Mouse (Mus musculus) ovary, adult 18-20 months (tissue): ENCODE results near the gene Epb41.

Experiments
- DNase-seq: peaks from one replicate; pipeline ENCODE4 v3.0.0; 2022; ENCODE audit warnings: low spot score, mixed read lengths

The Epb41 gene

GRCm38 (mm10) chr4:131897109-131897508 lies 178.0 kb downstream of the Epb41 start:
- DNase-seq: no peak

- no peak for DNase-seq
Observed at GRCm38 (mm10) chr4:131890692-131891091, 184.4 kb downstream of the Epb41 start.

DNA sequence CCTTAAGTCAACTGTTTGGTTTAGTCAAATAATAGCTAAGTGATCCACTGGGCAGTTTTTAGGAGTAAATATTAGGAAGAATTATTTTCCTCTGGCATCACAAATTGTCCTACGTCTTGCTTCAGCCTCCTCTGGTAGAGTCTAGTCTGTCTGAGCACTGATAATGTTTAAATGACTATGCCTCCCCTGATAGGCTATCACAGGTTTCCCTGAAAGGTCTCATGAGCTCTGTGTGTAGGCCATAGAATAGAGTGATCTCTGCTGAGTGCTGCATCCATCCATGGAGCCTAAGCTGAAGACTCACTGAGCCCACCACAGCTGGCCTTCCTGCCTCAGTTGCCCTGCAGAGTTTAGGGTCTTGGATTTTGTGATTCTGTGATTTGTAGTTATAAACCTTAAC lies 186.6 kb downstream of the Epb41 start:
- DNase-seq: no peak

DNA sequence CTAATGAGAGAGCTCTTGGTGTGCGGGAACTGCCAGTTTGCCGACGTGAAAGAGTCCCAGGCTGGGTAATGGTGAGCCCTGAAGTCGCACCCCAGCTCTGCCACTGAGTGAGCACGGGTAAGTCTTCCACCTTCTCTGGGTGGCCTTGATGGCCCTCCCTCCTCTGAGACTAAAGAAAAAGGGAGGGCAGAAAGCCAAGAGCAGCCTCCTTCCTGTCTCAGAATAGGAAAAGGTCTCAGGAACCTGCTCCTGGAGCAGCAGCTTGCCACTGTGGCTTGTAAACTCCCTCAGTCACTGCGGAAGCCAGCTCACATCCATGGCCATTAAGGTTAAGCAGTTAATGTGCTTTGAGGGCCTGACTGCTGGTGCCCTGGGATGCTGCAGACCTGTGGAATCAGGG lies 189.7 kb downstream of the Epb41 start:
- DNase-seq: no peak

DNA sequence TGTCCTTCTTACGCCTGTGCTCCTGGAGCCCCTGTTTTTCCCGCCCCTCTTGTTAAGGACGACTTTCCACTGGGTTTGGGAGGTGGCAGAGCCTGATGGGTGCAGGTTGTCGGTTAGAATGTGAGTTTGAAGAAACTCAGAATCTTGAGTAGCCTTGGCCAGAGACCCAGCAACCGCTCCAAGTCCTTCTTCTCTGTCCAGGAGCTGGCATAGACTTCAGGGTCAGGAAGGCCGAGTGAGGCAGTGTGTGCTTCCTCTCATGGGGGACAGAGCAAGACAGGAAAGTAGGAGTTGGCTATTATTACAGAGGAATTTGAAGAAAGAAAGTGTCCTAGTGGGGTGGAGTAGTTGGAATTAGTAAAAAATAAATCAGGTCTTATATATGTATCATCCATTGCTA lies 191.6 kb downstream of the Epb41 start:
- no peak for DNase-seq

GRCm38 (mm10) chr4:131881306-131881705 lies 193.8 kb downstream of the Epb41 start:
- no peak for DNase-seq

DNA sequence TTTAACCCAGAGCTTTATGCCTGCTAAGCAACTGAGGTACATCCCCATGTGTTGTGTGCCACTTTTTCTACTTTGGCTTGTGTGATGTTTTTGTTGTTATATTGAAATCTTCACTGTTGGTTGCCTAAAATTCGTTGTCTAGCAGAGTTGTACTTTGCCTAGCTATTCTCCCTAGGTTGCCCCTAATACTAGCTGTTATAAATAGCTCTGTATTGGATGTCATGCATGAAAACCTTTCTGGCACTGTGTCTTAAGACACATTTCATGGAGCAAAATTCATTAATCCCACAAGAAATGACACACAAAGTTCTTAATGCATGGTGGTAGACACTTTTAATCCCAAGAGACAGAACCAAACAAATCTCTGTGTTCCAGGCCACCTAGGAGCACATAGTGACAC lies 195.4 kb downstream of the Epb41 start:
- DNase-seq: no peak

- no peak for DNase-seq
Observed at GRCm38 (mm10) chr4:131876836-131877235, 198.3 kb downstream of the Epb41 start.

DNA sequence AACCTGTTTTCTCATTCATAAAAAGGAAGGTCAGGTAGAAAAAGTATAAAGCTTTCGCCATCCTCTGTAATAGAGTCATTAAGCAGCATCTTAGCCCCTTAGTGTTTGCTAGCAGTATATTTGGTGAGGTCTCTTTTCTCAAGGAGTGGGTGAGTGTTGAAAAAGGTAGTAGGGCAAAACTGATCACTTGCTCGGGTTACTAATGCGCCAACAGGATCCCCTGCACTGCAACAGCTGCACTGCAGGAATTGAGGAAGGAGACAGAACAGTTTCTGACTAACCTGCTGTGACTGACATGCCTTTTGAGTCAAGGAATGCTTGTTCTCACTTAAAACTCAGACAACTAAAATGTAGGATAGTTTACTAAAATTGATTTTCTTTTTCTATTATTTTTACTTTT lies 199.9 kb downstream of the Epb41 start:
- DNase-seq: no peak

- DNase-seq: no peak
Observed at GRCm38 (mm10) chr4:131874567-131874966, 200.6 kb downstream of the Epb41 start.

- DNase-seq: no peak
Observed at GRCm38 (mm10) chr4:131874169-131874536, 201.0 kb downstream of the Epb41 start.
